Mouse (Mus musculus) midbrain, embryonic 16.5 days (tissue): ENCODE measurements around the gene Krt77. TPM values are rescaled to one million over a fixed set of nuclear protein-coding genes. Genes with fewer than 3 reads are reported as not detected.

Experiments
- microRNA-seq: library from miRNA; unstranded; fragments of <30 nt; microRNA quantifications from one replicate; pipeline ENCODE4, GENCODE M21; 2017
- polyA plus RNA-seq: library from polyadenylated mRNA; unstranded; fragments of >200 nt; fragmentation: Nextera tagmentation; extraction: Ambion mirVana; gene quantifications from 2 replicates; pipeline ENCODE4 v1.2.1, GENCODE M21; 2015

The Krt77 gene
- polyA plus RNA-seq, 1 experiment from 2014 or later, result 0.73 TPM

Small RNA genes lying within 50 kb of the gene (microRNA-seq; reads per million reads assigned to microRNA genes)
- gene Gm44356, result not detected

Other genes with a start within 250 kb of the Krt77 start
- not detected in 2 replicates for gene Gm5414, start 241.5 kb downstream of the Krt77 start, polyA plus RNA-seq
- not detected in 2 replicates for gene Gm5478, start 222.3 kb downstream of the Krt77 start, polyA plus RNA-seq
- gene Krt6b, start 189.4 kb downstream of the Krt77 start, polyA plus RNA-seq, result not detected in 2 replicates
- not detected in 2 replicates for gene Krt6a, start 175.4 kb downstream of the Krt77 start, polyA plus RNA-seq
- 0.08 TPM in 1 of 2 replicates, not detected in the other for gene Krt5, start 156.8 kb downstream of the Krt77 start, polyA plus RNA-seq
- gene Krt71, start 126.6 kb downstream of the Krt77 start, polyA plus RNA-seq, result 0.09 and 0.21 TPM in 2 replicates
- not detected in 2 replicates for gene Krt72, start 83.2 kb downstream of the Krt77 start, polyA plus RNA-seq
- gene Krt73, start 67.4 kb downstream of the Krt77 start, polyA plus RNA-seq, result 0.31 and 0.43 TPM in 2 replicates
- gene Krt2, start 51.5 kb downstream of the Krt77 start, polyA plus RNA-seq, result not detected in 2 replicates
- 14.5 and 14.7 TPM in 2 replicates for gene Krt1, start 18.9 kb downstream of the Krt77 start, polyA plus RNA-seq
- 0.13 TPM in 1 of 2 replicates, not detected in the other for gene Krt76, start 23.2 kb upstream of the Krt77 start, polyA plus RNA-seq
- not detected in 2 replicates for gene Krt4, start 55.0 kb upstream of the Krt77 start, polyA plus RNA-seq
- 0.25 and 0.51 TPM in 2 replicates for gene Krt79, start 70.6 kb upstream of the Krt77 start, polyA plus RNA-seq
- gene Krt78, start 84.6 kb upstream of the Krt77 start, polyA plus RNA-seq, result not detected in 2 replicates
- gene Krt8, start 134.8 kb upstream of the Krt77 start, polyA plus RNA-seq, result 2.2 TPM in 2 replicates
- gene Krt18, start 158.5 kb upstream of the Krt77 start, polyA plus RNA-seq, result 3.8 and 5.1 TPM in 2 replicates
- 87.3 and 90.0 TPM in 2 replicates for gene Eif4b, start 204.1 kb upstream of the Krt77 start, polyA plus RNA-seq
- 7.4 and 9.4 TPM in 2 replicates for gene Tns2, start 230.7 kb upstream of the Krt77 start, polyA plus RNA-seq